Mouse (Mus musculus): ENCODE measurements at regions not wholly inside any gene's neighbourhood (a gene's known extent, or its start where the extent isn't known, plus 50 kb on each side); places are given as distances from the start of the nearest gene placed in this dataset.
A peak's percentile ranks its signal among the peaks of the same experiment; 100 is the strongest.
"Not testable (repeated sequence)": the region's sequence is repeated elsewhere in the genome, so short reads cannot be mapped to it uniquely, and the experiment has no call there.

- Histone ChIP-seq H3K27ac (ENCODE audit: low read depth, low read length) (no peak overlapping the region), H3K9me3 (ENCODE audit: control insufficient read depth, low read length) (no peaks in the 10 kb centered on the region), H3K27me3 (ENCODE audit: control insufficient read depth, insufficient read depth, low read length) (no peaks in the 10 kb centered on the region), H3K9ac (ENCODE audit: low read depth, low read length) (no peak overlapping the region), H3K4me3 (ENCODE audit: low read depth, low read length) (no peak overlapping the region), H3K4me1 (replicated peaks; ENCODE audit: control insufficient read depth, insufficient read depth, low read length) (no peaks in the 10 kb centered on the region), H3K4me2 (replicated peaks; ENCODE audit: low read depth, low read length) (no peak overlapping the region), H3K36me3 (ENCODE audit: control insufficient read depth, insufficient read depth, low read length) (no peaks in the 10 kb centered on the region)
- WGBS = 90% methylated on average over 3 of the region's 3 CpGs
- DNase-seq (ENCODE audit: low spot score) = no peak
- no peak for ATAC-seq (ENCODE audit: low FRiP score)
Measured at GRCm38 (mm10) chr5:12782681-12783080, 342.5 kb upstream of the Sema3a start.

GRCm38 (mm10) chr5:12808729-12809128 is 316.5 kb upstream of the Sema3a start:
- Histone ChIP-seq H3K9ac (ENCODE audit: low read depth, low read length) (no peak overlapping the region), H3K4me2 (replicated peaks; ENCODE audit: low read depth, low read length) (no peak overlapping the region), H3K36me3 (ENCODE audit: control insufficient read depth, insufficient read depth, low read length) (no peaks in the 10 kb centered on the region)

GRCm38 (mm10) chr5:12809884-12810283 is 315.3 kb upstream of the Sema3a start:
- H3K4me1 ChIP-seq (replicated peaks; ENCODE audit: control insufficient read depth, insufficient read depth, low read length) = no peaks in the 10 kb centered on the region
- no peaks in the 10 kb centered on the region for H3K27me3 ChIP-seq (ENCODE audit: control insufficient read depth, insufficient read depth, low read length)
- no peak overlapping the region for H3K9ac ChIP-seq (ENCODE audit: low read depth, low read length)
- ATAC-seq (ENCODE audit: low FRiP score) = no peak
- H3K27ac ChIP-seq (ENCODE audit: low read depth, low read length) = no peak overlapping the region
- no peak for DNase-seq (ENCODE audit: low spot score)
- H3K4me2 ChIP-seq (replicated peaks; ENCODE audit: low read depth, low read length) = no peak overlapping the region
- 77% methylated on average over 2 of the region's 2 CpGs for WGBS
- no peaks in the 10 kb centered on the region for H3K9me3 ChIP-seq (ENCODE audit: control insufficient read depth, low read length)
- no peak overlapping the region for H3K4me3 ChIP-seq (ENCODE audit: low read depth, low read length)
- H3K36me3 ChIP-seq (ENCODE audit: control insufficient read depth, insufficient read depth, low read length) = no peaks in the 10 kb centered on the region

More at GRCm38 (mm10) chr5:12808729-12809128, 316.5 kb upstream of the Sema3a start:
- WGBS = 86% methylated on average over 1 of the region's 1 CpGs
- DNase-seq (ENCODE audit: low spot score) = no peak
- no peak overlapping the region for H3K4me3 ChIP-seq (ENCODE audit: low read depth, low read length)
- H3K9me3 ChIP-seq (ENCODE audit: control insufficient read depth, low read length) = no peaks in the 10 kb centered on the region
- no peaks in the 10 kb centered on the region for H3K4me1 ChIP-seq (replicated peaks; ENCODE audit: control insufficient read depth, insufficient read depth, low read length)
- no peaks in the 10 kb centered on the region for H3K27me3 ChIP-seq (ENCODE audit: control insufficient read depth, insufficient read depth, low read length)
- no peak overlapping the region for H3K27ac ChIP-seq (ENCODE audit: low read depth, low read length)
- ATAC-seq (ENCODE audit: low FRiP score) = no peak

- H3K4me2 ChIP-seq (replicated peaks; ENCODE audit: low read depth, low read length); ATAC-seq (ENCODE audit: low FRiP score); DNase-seq (ENCODE audit: low spot score); H3K4me1 ChIP-seq (replicated peaks; ENCODE audit: control insufficient read depth, insufficient read depth, low read length); H3K27me3 ChIP-seq (ENCODE audit: control insufficient read depth, insufficient read depth, low read length); H3K9ac ChIP-seq (ENCODE audit: low read depth, low read length); H3K4me3 ChIP-seq (ENCODE audit: low read depth, low read length); H3K9me3 ChIP-seq (ENCODE audit: control insufficient read depth, low read length); H3K27ac ChIP-seq (ENCODE audit: low read depth, low read length); H3K36me3 ChIP-seq (ENCODE audit: control insufficient read depth, insufficient read depth, low read length): not testable (repeated sequence)
- 83% methylated on average over 3 of the region's 3 CpGs for WGBS
Measured at GRCm38 (mm10) chr5:12847207-12847606, 278.0 kb upstream of the Sema3a start.

- Histone ChIP-seq H3K4me2 (replicated peaks; ENCODE audit: low read depth, low read length) (no peak overlapping the region), H3K36me3 (ENCODE audit: control insufficient read depth, insufficient read depth, low read length) (no peaks in the 10 kb centered on the region), H3K27ac (ENCODE audit: low read depth, low read length) (no peak overlapping the region), H3K9ac (ENCODE audit: low read depth, low read length) (no peak overlapping the region), H3K4me3 (ENCODE audit: low read depth, low read length) (no peak overlapping the region), H3K27me3 (ENCODE audit: control insufficient read depth, insufficient read depth, low read length) (no peaks in the 10 kb centered on the region), H3K9me3 (ENCODE audit: control insufficient read depth, low read length) (no peaks in the 10 kb centered on the region), H3K4me1 (replicated peaks; ENCODE audit: control insufficient read depth, insufficient read depth, low read length) (no peaks in the 10 kb centered on the region)
- DNase-seq (ENCODE audit: low spot score) (no peak), ATAC-seq (ENCODE audit: low FRiP score) (no peak)
- WGBS = 79% methylated on average over 2 of the region's 2 CpGs
Measured at GRCm38 (mm10) chr5:12856869-12857268, 268.3 kb upstream of the Sema3a start.

- Histone ChIP-seq H3K4me3 (ENCODE audit: low read depth, low read length) (no peak overlapping the region), H3K36me3 (ENCODE audit: control insufficient read depth, insufficient read depth, low read length) (no peaks in the 10 kb centered on the region), H3K27ac (ENCODE audit: low read depth, low read length) (no peak overlapping the region), H3K4me2 (replicated peaks; ENCODE audit: low read depth, low read length) (no peak overlapping the region), H3K9ac (ENCODE audit: low read depth, low read length) (no peak overlapping the region), H3K9me3 (ENCODE audit: control insufficient read depth, low read length) (no peaks in the 10 kb centered on the region), H3K4me1 (replicated peaks; ENCODE audit: control insufficient read depth, insufficient read depth, low read length) (no peaks in the 10 kb centered on the region), H3K27me3 (ENCODE audit: control insufficient read depth, insufficient read depth, low read length) (no peaks in the 10 kb centered on the region)
- DNase-seq (ENCODE audit: low spot score) = peak; percentile 34
- 37% methylated on average over 3 of the region's 3 CpGs for WGBS
- ATAC-seq (ENCODE audit: low FRiP score) = peak; percentile 63
Measured at GRCm38 (mm10) chr5:12868355-12869217, 256.6 kb upstream of the Sema3a start.

- Histone ChIP-seq H3K9ac (ENCODE audit: low read depth, low read length) (no peak overlapping the region), H3K4me2 (replicated peaks; ENCODE audit: low read depth, low read length) (no peak overlapping the region), H3K9me3 (ENCODE audit: control insufficient read depth, low read length) (no peaks in the 10 kb centered on the region), H3K4me3 (ENCODE audit: low read depth, low read length) (no peak overlapping the region), H3K36me3 (ENCODE audit: control insufficient read depth, insufficient read depth, low read length) (no peaks in the 10 kb centered on the region), H3K27me3 (ENCODE audit: control insufficient read depth, insufficient read depth, low read length) (no peaks in the 10 kb centered on the region), H3K27ac (ENCODE audit: low read depth, low read length) (no peak overlapping the region), H3K4me1 (replicated peaks; ENCODE audit: control insufficient read depth, insufficient read depth, low read length) (no peaks in the 10 kb centered on the region)
- no peak for DNase-seq (ENCODE audit: low spot score)
- WGBS = 81% methylated on average over 3 of the region's 3 CpGs
- no peak for ATAC-seq (ENCODE audit: low FRiP score)
Measured at GRCm38 (mm10) chr5:12872888-12873287, 252.3 kb upstream of the Sema3a start.

GRCm38 (mm10) chr5:12877595-12878296 is 247.5 kb upstream of the Sema3a start:
- no peak overlapping the region for H3K4me2 ChIP-seq (replicated peaks; ENCODE audit: low read depth, low read length)
- H3K4me3 ChIP-seq (ENCODE audit: low read depth, low read length) = no peak overlapping the region
- no peak overlapping the region for H3K27ac ChIP-seq (ENCODE audit: low read depth, low read length)
- H3K9ac ChIP-seq (ENCODE audit: low read depth, low read length) = no peak overlapping the region
- WGBS = 91% methylated on average over 6 of the region's 6 CpGs
- no peaks in the 10 kb centered on the region for H3K4me1 ChIP-seq (replicated peaks; ENCODE audit: control insufficient read depth, insufficient read depth, low read length)
- H3K27me3 ChIP-seq (ENCODE audit: control insufficient read depth, insufficient read depth, low read length) = no peaks in the 10 kb centered on the region
- no peaks in the 10 kb centered on the region for H3K36me3 ChIP-seq (ENCODE audit: control insufficient read depth, insufficient read depth, low read length)
- no peaks in the 10 kb centered on the region for H3K9me3 ChIP-seq (ENCODE audit: control insufficient read depth, low read length)
- ATAC-seq (ENCODE audit: low FRiP score) (no peak), DNase-seq (ENCODE audit: low spot score) (no peak)

- Histone ChIP-seq H3K9me3 (ENCODE audit: control insufficient read depth, low read length) (no peaks in the 10 kb centered on the region), H3K4me3 (ENCODE audit: low read depth, low read length) (no peak overlapping the region), H3K9ac (ENCODE audit: low read depth, low read length) (no peak overlapping the region), H3K27ac (ENCODE audit: low read depth, low read length) (no peak overlapping the region), H3K27me3 (ENCODE audit: control insufficient read depth, insufficient read depth, low read length) (no peaks in the 10 kb centered on the region), H3K36me3 (ENCODE audit: control insufficient read depth, insufficient read depth, low read length) (no peaks in the 10 kb centered on the region), H3K4me1 (replicated peaks; ENCODE audit: control insufficient read depth, insufficient read depth, low read length) (no peaks in the 10 kb centered on the region), H3K4me2 (replicated peaks; ENCODE audit: low read depth, low read length) (no peak overlapping the region)
- no peak for DNase-seq (ENCODE audit: low spot score)
- ATAC-seq (ENCODE audit: low FRiP score) = no peak
Measured at GRCm38 (mm10) chr5:12892333-12892732, 232.9 kb upstream of the Sema3a start.

All from hindbrain, embryonic 11.5 days (tissue).